Comparison of ENCODE assay signal across 1 mouse cellular context in the genomic region with DNA sequence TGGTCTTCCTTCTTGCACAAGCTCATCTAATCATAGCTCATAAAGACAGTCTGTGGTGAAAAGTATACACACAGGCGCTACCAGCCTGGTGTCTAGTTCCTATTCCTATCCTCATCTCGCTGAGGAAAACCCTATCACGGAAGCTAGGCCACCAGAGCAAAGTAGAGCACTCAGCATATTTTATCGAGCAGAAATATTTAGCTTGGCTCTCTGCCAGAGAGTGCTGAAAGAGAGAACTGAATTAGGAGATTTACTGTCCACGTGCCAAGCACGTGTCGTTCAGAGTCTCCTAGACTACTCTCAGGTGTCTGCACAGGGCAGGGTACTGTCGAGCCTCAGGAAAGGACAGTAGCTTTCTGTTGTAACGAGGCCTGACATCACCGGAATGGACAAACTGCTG.
TF ChIP-seq lines count a peak whose summit lies in the region.

No protein-coding gene starts in this region.

TF ChIP-seq in MEL, 35 proteins besides CTCF, POLR2A, EP300 and RAD21 (continued from another document):
- no peak for TF ChIP-seq ZNF384 (IDR thresholded peaks at IDR 0.05; ENCODE audit: low read depth, low read length)
- no peak for TF ChIP-seq UBTF (IDR thresholded peaks at IDR 0.05; ENCODE audit: borderline replicate concordance, insufficient read depth, low read depth, low read length)
- peak; percentile 97 for TF ChIP-seq MXI1 (IDR thresholded peaks at IDR 0.05; ENCODE audit: low read depth, low read length)
- peak; percentile 94 for TF ChIP-seq RCOR1 (IDR thresholded peaks at IDR 0.05; ENCODE audit: low read depth, low read length)
- peak; percentile 90 for TF ChIP-seq MAFK (IDR thresholded peaks at IDR 0.05; ENCODE audit: borderline replicate concordance, low read depth, low read length)
- peak; percentile 11; the same call in 1 of the 2 replicates for TF ChIP-seq ZC3H11A (IDR thresholded peaks at IDR 0.05; ENCODE audit: low read depth, low read length)
